Mouse (Mus musculus) stomach, postnatal 0 days (tissue): ENCODE measurements at regions not wholly inside any gene's neighbourhood (a gene's known extent, or its start where the extent isn't known, plus 50 kb on each side); places are given as distances from the start of the nearest gene placed in this dataset. TPM values are rescaled to one million over a fixed set of nuclear protein-coding genes. Genes with fewer than 3 reads are reported as not detected.

ENCODE experiments used
- ATAC-seq: fragments of 200-750 bp; cut with Nextera tagmentation; 2 replicates; pipeline ENCODE4 v1.8.0; 2017; ENCODE audit not compliant: low FRiP score, low TSS enrichment
- DNase-seq: peaks from one replicate; pipeline ENCODE4 v3.0.0-alpha.2; 2016; ENCODE audit warnings: low spot score
- H3K27ac ChIP-seq: fragments of 300-500 bp; sonication (generic); replicated peaks from 2 replicates; pipeline ENCODE4 v1.5.1; 2014; ENCODE audit warnings: mild to moderate bottlenecking, control low read depth
- H3K27me3 ChIP-seq: fragments of 300-500 bp; sonication (generic); 2 replicates; pipeline ENCODE4 v1.6.1; 2014; ENCODE audit warnings: low read length; ENCODE audit not compliant: control insufficient read depth, insufficient read depth
- H3K36me3 ChIP-seq: fragments of 300-500 bp; sonication (generic); 2 replicates; pipeline ENCODE4 v1.6.1; 2014; ENCODE audit warnings: low read length, mixed read lengths; ENCODE audit not compliant: control insufficient read depth, insufficient read depth
- H3K4me1 ChIP-seq: fragments of 300-500 bp; sonication (generic); replicated peaks from 2 replicates; pipeline ENCODE4 v1.6.1; 2014; ENCODE audit warnings: antibody characterized with exemption; ENCODE audit not compliant: control insufficient read depth, insufficient read depth
- H3K4me2 ChIP-seq: fragments of 300-500 bp; sonication (generic); replicated peaks from 2 replicates; pipeline ENCODE4 v1.6.1; 2014; ENCODE audit warnings: low read depth, mild to moderate bottlenecking, control low read depth, moderate library complexity
- H3K4me3 ChIP-seq: fragments of 300-500 bp; sonication (generic); 2 replicates; pipeline ENCODE4 v1.5.1; 2014; ENCODE audit warnings: low read depth, low read length, control low read depth
- H3K9ac ChIP-seq: fragments of 300-500 bp; sonication (generic); 2 replicates; pipeline ENCODE4 v1.6.1; 2014; ENCODE audit warnings: mild to moderate bottlenecking, low read length, control low read depth, mixed read lengths
- H3K9me3 ChIP-seq: fragments of 300-500 bp; sonication (generic); 2 replicates; pipeline ENCODE4 v1.6.1; 2016; ENCODE audit warnings: low read length; ENCODE audit not compliant: control insufficient read depth
- CTCF ChIP-seq: IDR thresholded peaks from 2 replicates; pipeline ENCODE4 v1.5.1; 2016; ENCODE audit warnings: antibody characterized with exemption, low read depth, mild to moderate bottlenecking, moderate library complexity
- EP300 ChIP-seq: optimal IDR thresholded peaks from 2 replicates; pipeline ENCODE3; 2016; ENCODE audit warnings: antibody characterized with exemption
- WGBS: fragments of 180-500 bp; shearing (Covaris S2); extraction: QIAGEN DNeasy Blood & Tissue Kit; methylation state at CpG from one replicate; pipeline ENCODE4 v1.1.7; 2014; 5-methylcytosine and 5-hydroxymethylcytosine counted together
- microRNA-seq: library from miRNA; unstranded; fragments of <30 nt; microRNA quantifications from one replicate; pipeline ENCODE4, GENCODE M21; 2016

- no peaks in the 10 kb centered on the region for H3K4me1 ChIP-seq
- no peak for ATAC-seq
- H3K27ac ChIP-seq = no peak overlapping the region
- H3K4me3 ChIP-seq = no peak overlapping the region
- H3K9me3 ChIP-seq = no peaks in the 10 kb centered on the region
- no peak overlapping the region for H3K9ac ChIP-seq
- no peaks in the 10 kb centered on the region for H3K27me3 ChIP-seq
- WGBS = 48% methylated on average over 19 of the region's 19 CpGs
- H3K4me2 ChIP-seq = no peak overlapping the region
- no peaks in the 10 kb centered on the region for H3K36me3 ChIP-seq
- no peak for TF ChIP-seq EP300
- TF ChIP-seq CTCF = no peak
- DNase-seq = no peak
Measured at GRCm38 (mm10) chr3:34959044-34959521, 308.9 kb downstream of the Sox2 start.

GRCm38 (mm10) chr3:34966442-34966841 is 316.2 kb downstream of the Sox2 start:
- H3K4me1 ChIP-seq = no peaks in the 10 kb centered on the region
- no peaks in the 10 kb centered on the region for H3K9me3 ChIP-seq
- no peak overlapping the region for H3K27ac ChIP-seq
- ATAC-seq = no peak
- TF ChIP-seq CTCF (no peak), EP300 (no peak)
- WGBS = 68% methylated on average over 6 of the region's 6 CpGs
- H3K27me3 ChIP-seq = no peaks in the 10 kb centered on the region
- no peak for DNase-seq
- no peak overlapping the region for H3K9ac ChIP-seq
- no peak overlapping the region for H3K4me2 ChIP-seq
- H3K36me3 ChIP-seq = no peaks in the 10 kb centered on the region
- H3K4me3 ChIP-seq = no peak overlapping the region

- TF ChIP-seq EP300 (no peak), CTCF (no peak)
- Histone ChIP-seq H3K9ac (no peak overlapping the region), H3K27me3 (no peaks in the 10 kb centered on the region), H3K9me3 (no peaks in the 10 kb centered on the region), H3K4me2 (no peak overlapping the region), H3K4me1 (no peaks in the 10 kb centered on the region), H3K36me3 (no peaks in the 10 kb centered on the region), H3K4me3 (no peak overlapping the region), H3K27ac (no peak overlapping the region)
- 67% methylated on average over 2 of the region's 2 CpGs for WGBS
- no peak for DNase-seq
- no peak for ATAC-seq
Measured at GRCm38 (mm10) chr3:34967911-34968310, 317.7 kb downstream of the Sox2 start.

GRCm38 (mm10) chr3:34971536-34971935 is 321.3 kb downstream of the Sox2 start:
- Histone ChIP-seq H3K9me3 (no peaks in the 10 kb centered on the region), H3K4me1 (no peaks in the 10 kb centered on the region), H3K27ac (no peak overlapping the region), H3K27me3 (no peaks in the 10 kb centered on the region), H3K36me3 (no peaks in the 10 kb centered on the region), H3K4me2 (no peak overlapping the region), H3K9ac (no peak overlapping the region), H3K4me3 (no peak overlapping the region)
- 82% methylated on average over 4 of the region's 4 CpGs for WGBS
- TF ChIP-seq CTCF (no peak), EP300 (no peak)
- no peak for ATAC-seq
- DNase-seq = no peak

GRCm38 (mm10) chr3:34974371-34974770 is 324.2 kb downstream of the Sox2 start:
- DNase-seq (no peak), ATAC-seq (no peak)
- TF ChIP-seq EP300 = no peak
- TF ChIP-seq CTCF = no peak
- H3K9ac ChIP-seq = no peak overlapping the region
- no peaks in the 10 kb centered on the region for H3K4me1 ChIP-seq
- no peak overlapping the region for H3K4me3 ChIP-seq
- no peaks in the 10 kb centered on the region for H3K9me3 ChIP-seq
- 63% methylated on average over 7 of the region's 7 CpGs for WGBS
- H3K36me3 ChIP-seq = no peaks in the 10 kb centered on the region
- no peak overlapping the region for H3K4me2 ChIP-seq
- H3K27ac ChIP-seq = no peak overlapping the region
- H3K27me3 ChIP-seq = no peaks in the 10 kb centered on the region

Small RNA genes in the stretch of these regions (microRNA-seq; reads per million reads assigned to microRNA genes)
- gene Mir6378 = not detected
